Mouse (Mus musculus): ENCODE data around the gene Syp.

The Syp gene

GRCm38 (mm10) chrX:7662936-7663335 is 24.7 kb downstream of the Syp start:
- no peak for DNase-seq (ENCODE audit: low read depth, low spot score)

GRCm38 (mm10) chrX:7664791-7665190 is 26.5 kb downstream of the Syp start:
- DNase-seq (ENCODE audit: low read depth, low spot score), result no peak

- DNase-seq (ENCODE audit: low read depth, low spot score), result peak; percentile 40
Measured at GRCm38 (mm10) chrX:7665739-7666502, 27.6 kb downstream of the Syp start.

GRCm38 (mm10) chrX:7670390-7670881 is 32.2 kb downstream of the Syp start:
- peak; percentile 81 for DNase-seq (ENCODE audit: low read depth, low spot score)

- DNase-seq (ENCODE audit: low read depth, low spot score), result peak; percentile 50
Measured at GRCm38 (mm10) chrX:7670921-7671623, 32.8 kb downstream of the Syp start, which contains the start of gene Plp2. Gene Plp2, minus strand, starts transcription at chrX:7671390.

GRCm38 (mm10) chrX:7672739-7673138 is 34.5 kb downstream of the Syp start:
- no peak for DNase-seq (ENCODE audit: low read depth, low spot score)

GRCm38 (mm10) chrX:7673578-7674281 is 35.5 kb downstream of the Syp start:
- peak; percentile 77 for DNase-seq (ENCODE audit: low read depth, low spot score)

- peak; percentile 69 for DNase-seq (ENCODE audit: low read depth, low spot score)
Measured at GRCm38 (mm10) chrX:7674284-7675000, 36.2 kb downstream of the Syp start.

- DNase-seq (ENCODE audit: low read depth, low spot score), result peak; percentile 51
Measured at GRCm38 (mm10) chrX:7675001-7675380, 36.7 kb downstream of the Syp start.

- no peak for DNase-seq (ENCODE audit: low read depth, low spot score)
Measured at GRCm38 (mm10) chrX:7678986-7679385, 40.7 kb downstream of the Syp start.

- peak; percentile 91 for DNase-seq (ENCODE audit: low read depth, low spot score)
Measured at GRCm38 (mm10) chrX:7679405-7680056, 41.3 kb downstream of the Syp start.

- DNase-seq (ENCODE audit: low read depth, low spot score), result no peak
Measured at GRCm38 (mm10) chrX:7680057-7680412, 41.8 kb downstream of the Syp start.

- no peak for DNase-seq (ENCODE audit: low read depth, low spot score)
Measured at GRCm38 (mm10) chrX:7680864-7681263, 42.6 kb downstream of the Syp start, which contains the start of gene Magix. Gene Magix, minus strand, starts transcription at chrX:7681251.

GRCm38 (mm10) chrX:7688321-7688720 is 50.0 kb downstream of the Syp start:
- no peak for DNase-seq (ENCODE audit: low read depth, low spot score)

GRCm38 (mm10) chrX:7690486-7690885 is 52.2 kb downstream of the Syp start:
- DNase-seq (ENCODE audit: low read depth, low spot score), result no peak

GRCm38 (mm10) chrX:7692862-7693261 is 54.6 kb downstream of the Syp start:
- peak; percentile 58 for DNase-seq (ENCODE audit: low read depth, low spot score)

- DNase-seq (ENCODE audit: low read depth, low spot score), result no peak
Measured at GRCm38 (mm10) chrX:7696520-7696919, 58.2 kb downstream of the Syp start.

GRCm38 (mm10) chrX:7696954-7697381 is 58.7 kb downstream of the Syp start, which contains the start of gene Gpkow:
Gene Gpkow, plus strand, starts transcription at chrX:7697131.
- DNase-seq (ENCODE audit: low read depth, low spot score), result peak; percentile 96
